ENCODE assay signal across 11 mouse cellular contexts in genomic region chr9:62520933-62521332, GRCm38 (mm10). TPM values are rescaled to one million over a fixed set of nuclear protein-coding genes. Genes with fewer than 3 reads are reported as not detected.
DNase-seq lines count a peak whose midpoint lies in the region; ATAC-seq and TF ChIP-seq lines count a peak whose summit lies in the region.
"Had no signal": no experiment of that assay in that cellular context is flagged by ENCODE, and none has a peak within 500 bp of the region (broad histone marks: within the 10 kb centered on the region; RNA-seq: fewer than 3 reads in every experiment).

No protein-coding gene starts in this region.

- no peak for DNase-seq in intestine, embryonic 14.5 days (ENCODE audit: low spot score)
- no peak for DNase-seq in neural tube, embryonic 11.5 days (ENCODE audit: low spot score)
- no peak for DNase-seq in neural tube, embryonic 10.5 days (ENCODE audit: extremely low spot score, low spot score)
- DNase-seq in hindbrain, embryonic 14.5 days (ENCODE audit: low spot score), result no peak
- no peak for DNase-seq in ovary, postnatal 10 days (ENCODE audit: low spot score)
- DNase-seq in right cerebral cortex, postnatal 10 days (ENCODE audit: low spot score in 2 of 2), result no peak
- DNase-seq: cerebellum, adult 11 months; thymus, postnatal 4 days had no signal

- H3K9ac ChIP-seq in intestine, embryonic 14.5 days (ENCODE audit: low read length), result no peak overlapping the region
- no peak overlapping the region for H3K9ac ChIP-seq in intestine, postnatal 0 days (ENCODE audit: low read depth, low read length)
- H3K9ac ChIP-seq in neural tube, embryonic 11.5 days (ENCODE audit: low read length), result peak overlapping the region; percentile 10; the same call in 1 of the 2 replicates
- peak overlapping the region; percentile 9; the same call in 1 of the 2 replicates for H3K9ac ChIP-seq in hindbrain, embryonic 14.5 days

- H3K36me3 ChIP-seq in intestine, embryonic 14.5 days (ENCODE audit: control insufficient read depth, insufficient read depth, low read length), result no peaks in the 10 kb centered on the region
- no peaks in the 10 kb centered on the region for H3K36me3 ChIP-seq in intestine, postnatal 0 days (ENCODE audit: control insufficient read depth, insufficient read depth)
- H3K36me3 ChIP-seq in neural tube, embryonic 11.5 days (ENCODE audit: control insufficient read depth, insufficient read depth, low read length), result no peaks in the 10 kb centered on the region
- H3K36me3 ChIP-seq in hindbrain, embryonic 14.5 days (replicated peaks; ENCODE audit: control insufficient read depth, insufficient read depth), result no peaks in the 10 kb centered on the region

- WGBS in intestine, embryonic 14.5 days, result 43% methylated on average over 9 of the region's 9 CpGs
- WGBS in intestine, postnatal 0 days, result 63% methylated on average over 9 of the region's 9 CpGs
- WGBS in neural tube, embryonic 11.5 days, result 69% methylated on average over 9 of the region's 9 CpGs
- WGBS in hindbrain, embryonic 14.5 days, result 52% methylated on average over 9 of the region's 9 CpGs

- H3K27ac ChIP-seq in intestine, embryonic 14.5 days (ENCODE audit: low read depth), result peak overlapping the region; percentile 22; the same call in 1 of the 2 replicates
- no peak overlapping the region for H3K27ac ChIP-seq in intestine, postnatal 0 days (ENCODE audit: low read depth, low read length)
- peak overlapping the region; percentile 29; the same call in 1 of the 2 replicates for H3K27ac ChIP-seq in neural tube, embryonic 11.5 days (ENCODE audit: low read depth, low read length)
- H3K27ac ChIP-seq in hindbrain, embryonic 14.5 days, result peak overlapping the region; percentile 75

- no peaks in the 10 kb centered on the region; the same call in 1 of the 2 replicates for H3K27me3 ChIP-seq in intestine, embryonic 14.5 days (replicated peaks; ENCODE audit: control insufficient read depth, insufficient read depth, low read length)
- H3K27me3 ChIP-seq in intestine, postnatal 0 days (replicated peaks; ENCODE audit: control insufficient read depth, insufficient read depth, low read length), result no peaks in the 10 kb centered on the region
- no peaks in the 10 kb centered on the region for H3K27me3 ChIP-seq in neural tube, embryonic 11.5 days (ENCODE audit: control insufficient read depth, insufficient read depth, low read length)
- H3K27me3 ChIP-seq in hindbrain, embryonic 14.5 days (ENCODE audit: control insufficient read depth, insufficient read depth, low read length), result no peaks in the 10 kb centered on the region

- ATAC-seq in intestine, embryonic 14.5 days (replicated peaks; ENCODE audit: low FRiP score, low TSS enrichment, low read depth), result no peak
- no peak for ATAC-seq in intestine, postnatal 0 days
- ATAC-seq in neural tube, embryonic 11.5 days (ENCODE audit: insufficient read depth, low FRiP score, low TSS enrichment), result no peak
- no peak for ATAC-seq in hindbrain, embryonic 14.5 days (ENCODE audit: low FRiP score)
- ATAC-seq in granulocyte monocyte progenitor cell, adult 5-6 weeks (replicated peaks; ENCODE audit: poor library complexity, severe bottlenecking), result no peak

- peaks cover 36% of the 10 kb centered on the region for H3K4me1 ChIP-seq in intestine, embryonic 14.5 days (replicated peaks; ENCODE audit: control insufficient read depth, insufficient read depth, low read length)
- H3K4me1 ChIP-seq in intestine, postnatal 0 days (replicated peaks; ENCODE audit: control insufficient read depth, insufficient read depth, low read length), result 0 out of 2 replicates have a peak, but pooled peaks cover 3% of the 10 kb centered on the region
- peaks cover 36% of the 10 kb centered on the region for H3K4me1 ChIP-seq in neural tube, embryonic 11.5 days (ENCODE audit: control insufficient read depth, insufficient read depth, low read length)
- peaks cover 77% of the 10 kb centered on the region for H3K4me1 ChIP-seq in hindbrain, embryonic 14.5 days (replicated peaks; ENCODE audit: control insufficient read depth, insufficient read depth, low read length)

- no peak for TF ChIP-seq CTCF in intestine, postnatal 0 days (IDR thresholded peaks at IDR 0.05; ENCODE audit: low read depth)

- no peaks in the 10 kb centered on the region for H3K9me3 ChIP-seq in intestine, embryonic 14.5 days (ENCODE audit: control insufficient read depth, low read length)
- no peaks in the 10 kb centered on the region for H3K9me3 ChIP-seq in intestine, postnatal 0 days (ENCODE audit: control insufficient read depth)
- no peaks in the 10 kb centered on the region for H3K9me3 ChIP-seq in neural tube, embryonic 11.5 days (ENCODE audit: control insufficient read depth, low read length)
- H3K9me3 ChIP-seq in hindbrain, embryonic 14.5 days (ENCODE audit: control insufficient read depth, low read length), result no peaks in the 10 kb centered on the region

- no peak overlapping the region for H3K4me2 ChIP-seq in intestine, embryonic 14.5 days (ENCODE audit: low read length)
- H3K4me2 ChIP-seq in intestine, postnatal 0 days (replicated peaks; ENCODE audit: low read depth), result no peak overlapping the region
- no peak overlapping the region for H3K4me2 ChIP-seq in neural tube, embryonic 11.5 days (ENCODE audit: low read depth)
- H3K4me2 ChIP-seq in hindbrain, embryonic 14.5 days (replicated peaks), result no peak overlapping the region

- no peak overlapping the region for H3K4me3 ChIP-seq in intestine, embryonic 14.5 days (ENCODE audit: low read depth, low read length)
- H3K4me3 ChIP-seq in intestine, postnatal 0 days (ENCODE audit: low read depth, low read length), result no peak overlapping the region
- H3K4me3 ChIP-seq in neural tube, embryonic 11.5 days (ENCODE audit: low read depth, low read length), result no peak overlapping the region
- H3K4me3 ChIP-seq in hindbrain, embryonic 14.5 days (replicated peaks; ENCODE audit: low read length), result no peak overlapping the region
- H3K4me3 ChIP-seq: erythroblast, embryonic 14.5 days had no signal

RNA-seq across cellular contexts. Expression of gene Coro2b, which starts 15.9 kb away (rescaled TPM):
- polyA plus RNA-seq in intestine, embryonic 14.5 days (2014; fragmentation: Nextera tagmentation; extraction: Ambion mirVana), result 9.0 and 9.8 TPM in 2 replicates
- polyA plus RNA-seq in intestine, postnatal 0 days (2015; fragmentation: Nextera tagmentation; extraction: Ambion mirVana), result 2.8 and 2.9 TPM in 2 replicates
- polyA plus RNA-seq in neural tube, embryonic 11.5 days (2014; fragmentation: Nextera tagmentation; extraction: Ambion mirVana), result 23.7 and 24.5 TPM in 2 replicates
- 35.8 and 38.5 TPM in 2 replicates for polyA plus RNA-seq in hindbrain, embryonic 14.5 days (2014; fragmentation: Nextera tagmentation; extraction: Ambion mirVana)
- 2.0 TPM in 1 of 2 replicates, not detected in the other for total RNA-seq in granulocyte monocyte progenitor cell, adult 5-6 weeks (2014; fragmentation: Nextera tagmentation)
- total RNA-seq in granulocyte monocyte progenitor cell, adult 5-6 weeks (2017), result not detected in 2 replicates
- polyA plus RNA-seq: erythroblast, embryonic 14.5 days had no signal

Comparison
In these comparisons a context has a peak if more than half of its experiments do, and no peak if none do; other contexts are left out.
1. H3K9ac ChIP-seq: peak in neural tube, embryonic 11.5 days (single experiment) and hindbrain, embryonic 14.5 days (single experiment); none in intestine, embryonic 14.5 days (single experiment) and intestine, postnatal 0 days (single experiment).